Mouse (Mus musculus) cerebellum, adult 8-10 months (tissue): ENCODE results near the gene Ass1.

Experiments used
- DNase-seq: peaks from one replicate; pipeline ENCODE4 v3.0.0; 2022

Ass1 gene

GRCm38 (mm10) chr2:31469931-31470682 lies at the start of gene Ass1:
Gene Ass1 (plus strand): TSS chr2:31470207.
- DNase-seq = peak; percentile 23

- DNase-seq = no peak
Measured at GRCm38 (mm10) chr2:31420914-31421313, 49.1 kb upstream of the Ass1 start.

GRCm38 (mm10) chr2:31422576-31422975 lies 47.4 kb upstream of the Ass1 start:
- DNase-seq = no peak

GRCm38 (mm10) chr2:31431477-31431876 lies 38.5 kb upstream of the Ass1 start:
- DNase-seq = no peak

GRCm38 (mm10) chr2:31434746-31435145 lies 35.3 kb upstream of the Ass1 start:
- no peak for DNase-seq

GRCm38 (mm10) chr2:31435567-31435966 lies 34.4 kb upstream of the Ass1 start:
- DNase-seq = peak; percentile 20

- no peak for DNase-seq
Measured at GRCm38 (mm10) chr2:31437480-31438245, 32.3 kb upstream of the Ass1 start.

GRCm38 (mm10) chr2:31439576-31439975 lies 30.4 kb upstream of the Ass1 start:
- DNase-seq = no peak

GRCm38 (mm10) chr2:31442480-31443160 lies 27.4 kb upstream of the Ass1 start:
- DNase-seq = no peak

GRCm38 (mm10) chr2:31446036-31446435 lies 24.0 kb upstream of the Ass1 start:
- DNase-seq = no peak

GRCm38 (mm10) chr2:31446456-31446855 lies 23.6 kb upstream of the Ass1 start:
- no peak for DNase-seq

GRCm38 (mm10) chr2:31447536-31447935 lies 22.5 kb upstream of the Ass1 start:
- no peak for DNase-seq

- no peak for DNase-seq
Measured at GRCm38 (mm10) chr2:31448756-31449440, 21.1 kb upstream of the Ass1 start.

- DNase-seq = no peak
Measured at GRCm38 (mm10) chr2:31449441-31449815, 20.6 kb upstream of the Ass1 start.

- no peak for DNase-seq
Measured at GRCm38 (mm10) chr2:31449902-31450301, 20.1 kb upstream of the Ass1 start.

- no peak for DNase-seq
Measured at GRCm38 (mm10) chr2:31450661-31451060, 19.3 kb upstream of the Ass1 start.

GRCm38 (mm10) chr2:31451530-31451929 lies 18.5 kb upstream of the Ass1 start:
- DNase-seq = no peak

GRCm38 (mm10) chr2:31453011-31453410 lies 17.0 kb upstream of the Ass1 start:
- no peak for DNase-seq

- DNase-seq = no peak
Measured at GRCm38 (mm10) chr2:31453559-31454177, 16.3 kb upstream of the Ass1 start.

- DNase-seq = no peak
Measured at GRCm38 (mm10) chr2:31454280-31454679, 15.7 kb upstream of the Ass1 start.

GRCm38 (mm10) chr2:31455418-31455817 lies 14.6 kb upstream of the Ass1 start:
- no peak for DNase-seq

- no peak for DNase-seq
Measured at GRCm38 (mm10) chr2:31458460-31458859, 11.5 kb upstream of the Ass1 start.
